Mouse (Mus musculus) macrophage (primary cell): ENCODE measurements around the gene 4833420G17Rik. TPM values are rescaled to one million over a fixed set of nuclear protein-coding genes. Genes with fewer than 3 reads are reported as not detected.

Source experiments
- H3K27ac ChIP-seq: fragments of 350-480 bp; formaldehyde crosslinking; 2 replicates; pipeline ENCODE4 v1.9.0; 2021
- H3K36me3 ChIP-seq: fragments of 350-480 bp; formaldehyde crosslinking; 2 replicates; pipeline ENCODE4 v1.9.0; 2021; ENCODE audit errors: inconsistent target
- H3K4me3 ChIP-seq: fragments of 350-480 bp; formaldehyde crosslinking; 2 replicates; pipeline ENCODE4 v1.9.0; 2021; ENCODE audit errors: inconsistent target
- H3K79me2 ChIP-seq: fragments of 350-480 bp; formaldehyde crosslinking; 2 replicates; pipeline ENCODE4 v1.9.0; 2021; ENCODE audit errors: inconsistent target
- WGBS: methylation state at CpG from one replicate; pipeline ENCODE4 v1.1.7; 2026; ENCODE audit warnings: inconsistent platforms; ENCODE audit not compliant: missing documents; 5-methylcytosine and 5-hydroxymethylcytosine counted together
- polyA plus RNA-seq: library from polyadenylated mRNA; stranded (reverse); fragments of 250-400 nt; gene quantifications from 3 replicates; pipeline ENCODE4 v1.2.4, GENCODE M21; 2018; ENCODE audit warnings: inconsistent platforms
- total RNA-seq, 78 experiments: library from RNA; depleted of rRNA; stranded (reverse); fragments of 250-400 nt; gene quantifications; 1 replicate in 9 of 78; 2 replicates in 24 of 78; 3 replicates in 43 of 78; 4 replicates in 2 of 78; pipeline ENCODE4 v1.2.4; 2018; ENCODE audit warnings: inconsistent platforms in 56 of 78

4833420G17Rik gene
- 100 to 1,000 TPM in 18 of 26 experiments, 10 to 100 TPM in 8; 67.5 to 229 (median 132) TPM for total RNA-seq (2018; cell fraction: chromatin; rRNA removed)
- total RNA-seq (2018; cell fraction: cytosol; rRNA removed), result 10 to 100 TPM in 22 of 26 experiments, 1 to 10 TPM in 4; 5.3 to 28.5 (median 15.8) TPM
- 100 to 1,000 TPM in 11 of 26 experiments, 10 to 100 TPM in 15; 42.5 to 217 (median 84.1) TPM for total RNA-seq (2018; cell fraction: nucleus; rRNA removed)
- 12.3 to 28.1 TPM (median 17.4 TPM) in 3 replicates for polyA plus RNA-seq

DNA sequence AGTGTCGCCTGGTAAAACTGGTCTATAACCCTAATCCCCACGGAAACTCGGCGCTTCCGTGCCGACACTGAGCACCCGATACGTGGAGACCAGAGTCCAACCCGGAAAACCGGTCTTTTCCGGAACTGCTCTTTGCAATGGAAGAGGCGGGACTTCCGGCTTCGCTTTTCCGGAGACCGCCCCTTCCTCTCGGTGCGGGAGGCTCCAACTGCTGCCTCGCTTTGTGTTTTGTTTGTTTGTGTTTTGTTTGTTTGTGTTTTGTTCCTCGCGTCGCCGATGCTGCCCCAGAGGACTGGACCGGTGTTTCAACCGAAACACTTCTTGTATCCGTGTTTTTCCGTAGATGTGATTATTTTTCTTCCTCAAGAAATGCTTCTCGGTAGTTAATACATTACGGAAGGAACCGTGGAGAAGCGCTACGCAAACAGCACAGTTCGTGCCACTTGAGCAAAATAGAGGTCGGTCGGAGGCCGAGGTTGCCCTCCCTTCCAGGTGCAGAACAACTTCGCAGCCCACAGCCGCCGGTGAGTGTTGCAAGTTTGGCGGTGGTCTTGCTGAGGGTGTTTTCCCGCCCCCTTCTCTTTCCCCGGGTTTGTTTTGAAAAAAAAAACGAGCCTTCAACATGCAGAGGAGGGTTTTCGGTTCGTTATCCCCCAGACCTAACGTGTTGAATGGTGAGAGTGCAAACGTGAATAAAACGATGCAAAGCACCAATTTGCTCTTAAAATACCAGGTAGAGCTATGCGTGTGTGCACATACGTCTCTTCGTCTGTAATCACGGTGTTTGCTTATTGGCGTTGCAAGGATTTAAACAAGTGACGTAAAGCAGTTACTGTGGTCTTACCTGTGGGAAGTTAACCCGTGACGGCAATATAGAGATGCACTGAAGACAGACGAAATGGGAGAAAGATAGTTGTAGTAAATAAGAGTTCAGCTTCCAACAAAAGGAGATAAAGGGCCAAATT, at the start of gene 4833420G17Rik:
4833420G17Rik (plus strand) TSS at position 173 of the 965 bp plus-strand sequence.
- Histone ChIP-seq H3K79me2 (peaks cover 50% of the 10 kb centered on the region), H3K36me3 (peaks cover 15% of the 10 kb centered on the region), H3K27ac (peak within 1 kb of the TSS; percentile 68), H3K4me3 (peak within 1 kb of the TSS; percentile 94)
- 1% methylated on average over 55 of the region's 57 CpGs for WGBS

DNA sequence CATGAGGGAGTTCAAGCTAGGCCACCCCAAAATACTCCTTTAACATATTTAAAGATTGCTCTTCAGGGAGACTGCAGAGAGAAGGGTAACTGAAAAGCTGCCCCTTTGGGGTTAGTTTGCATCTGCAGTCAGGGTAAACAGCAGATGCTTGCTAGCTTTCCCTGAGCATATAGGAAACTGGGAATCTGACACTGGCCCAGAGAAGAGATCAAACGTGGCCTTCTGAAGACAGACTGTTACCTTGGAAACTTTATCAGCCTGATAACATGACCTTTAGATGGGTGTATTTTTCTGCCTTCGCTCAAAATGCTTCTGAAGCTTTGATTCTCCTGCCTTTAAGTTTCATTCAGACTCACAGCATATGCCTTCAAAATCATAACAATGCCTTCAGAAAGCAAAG, 49.5 kb upstream of the 4833420G17Rik start:
- Histone ChIP-seq H3K79me2 (peaks cover 2% of the 10 kb centered on the region; the same call in 1 of the 2 replicates), H3K27ac (no peak overlapping the region), H3K36me3 (no peaks in the 10 kb centered on the region), H3K4me3 (no peak overlapping the region)
- 91% methylated on average over 2 of the region's 2 CpGs for WGBS

DNA sequence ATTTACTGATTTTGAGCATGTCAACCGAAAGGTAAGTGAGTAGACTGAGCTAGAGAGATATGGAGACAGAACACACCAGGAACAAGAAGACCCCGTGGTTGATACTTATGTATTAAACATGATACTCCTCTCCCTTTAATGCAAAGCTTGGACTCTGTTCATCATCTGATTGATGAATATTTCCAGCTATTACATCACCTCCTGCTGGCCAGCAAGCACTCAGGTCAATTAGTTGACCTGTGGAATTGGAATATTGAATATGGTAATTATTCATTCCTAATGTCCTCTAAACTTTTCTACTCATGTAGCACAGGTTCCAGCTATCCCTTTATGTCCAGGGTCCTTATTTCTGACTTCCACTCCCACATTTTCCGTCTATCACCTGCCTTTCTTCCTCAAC, 44.1 kb upstream of the 4833420G17Rik start:
- Histone ChIP-seq H3K36me3 (no peaks in the 10 kb centered on the region), H3K79me2 (no peaks in the 10 kb centered on the region), H3K4me3 (no peak overlapping the region), H3K27ac (no peak overlapping the region)
- WGBS, result 87% methylated on average over 3 of the region's 3 CpGs

DNA sequence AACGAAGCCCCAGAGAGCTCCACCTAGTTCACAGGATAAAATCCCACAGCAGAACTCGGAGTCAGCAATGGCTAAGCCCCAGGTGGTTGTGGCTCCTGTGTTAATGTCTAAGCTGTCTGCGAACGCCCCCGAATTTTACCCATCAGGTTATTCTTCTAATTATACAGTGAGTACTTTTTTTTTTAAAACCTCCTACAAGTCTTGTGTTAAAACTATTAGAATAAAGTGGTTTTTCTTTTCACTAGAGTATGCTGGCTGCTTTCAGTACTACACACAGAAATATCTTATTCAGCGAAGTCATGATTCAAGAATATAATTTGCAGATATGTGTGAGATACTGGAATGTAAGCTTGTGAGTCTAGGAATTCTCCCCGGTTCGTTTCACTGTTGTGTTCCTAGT, 32.4 kb upstream of the 4833420G17Rik start:
- Histone ChIP-seq H3K79me2 (peaks cover 58% of the 10 kb centered on the region), H3K36me3 (no peaks in the 10 kb centered on the region), H3K27ac (peak overlapping the region; percentile 17; the same call in 1 of the 2 replicates), H3K4me3 (peak overlapping the region; percentile 46)
- 35% methylated on average over 8 of the region's 8 CpGs for WGBS

DNA sequence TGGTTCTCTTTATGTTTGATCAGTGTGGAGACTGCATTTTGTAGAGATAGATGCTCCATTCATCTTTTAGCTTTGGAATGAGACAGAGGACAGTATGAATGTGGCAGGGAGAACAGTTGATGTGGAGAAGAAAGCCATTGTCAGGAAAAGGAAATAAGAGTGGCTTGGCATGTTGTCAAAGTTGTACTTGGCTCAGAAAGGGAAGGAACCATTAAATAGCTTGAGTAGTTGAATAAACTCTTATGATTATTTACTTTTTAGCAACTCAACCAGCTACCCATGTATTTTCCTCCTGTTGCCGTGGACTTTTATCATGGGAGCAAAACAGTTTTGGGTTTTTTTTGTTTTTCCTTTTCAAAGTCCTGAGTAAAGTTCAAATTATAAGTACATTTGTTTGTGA, 30.5 kb upstream of the 4833420G17Rik start:
- Histone ChIP-seq H3K27ac (no peak overlapping the region), H3K36me3 (no peaks in the 10 kb centered on the region), H3K79me2 (peaks cover 77% of the 10 kb centered on the region), H3K4me3 (no peak overlapping the region)
- 13% methylated on average over 1 of the region's 1 CpGs for WGBS

DNA sequence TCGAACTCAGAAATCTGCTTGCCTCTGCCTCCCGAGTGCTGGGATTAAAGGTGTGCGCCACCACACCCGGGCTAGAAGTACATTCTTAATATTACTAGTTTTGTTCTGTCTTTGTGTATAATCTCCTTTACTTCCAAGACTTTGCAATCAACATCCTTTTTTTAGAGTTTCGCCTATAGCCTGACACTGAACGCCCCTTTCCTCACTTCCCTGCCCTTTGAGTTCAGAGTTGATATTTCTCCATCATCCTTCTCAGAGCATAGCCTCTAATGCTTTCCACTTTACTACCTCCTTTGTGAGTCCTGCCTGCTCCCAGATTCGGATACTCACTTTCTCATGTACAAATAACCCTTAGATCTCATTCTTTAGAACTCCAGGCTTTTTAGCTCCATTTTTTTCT, 28.2 kb upstream of the 4833420G17Rik start:
- no peak overlapping the region for H3K27ac ChIP-seq
- WGBS, result 73% methylated on average over 6 of the region's 7 CpGs
- peaks cover 10% of the 10 kb centered on the region for H3K36me3 ChIP-seq
- H3K4me3 ChIP-seq, result no peak overlapping the region
- H3K79me2 ChIP-seq, result peaks cover 93% of the 10 kb centered on the region

DNA sequence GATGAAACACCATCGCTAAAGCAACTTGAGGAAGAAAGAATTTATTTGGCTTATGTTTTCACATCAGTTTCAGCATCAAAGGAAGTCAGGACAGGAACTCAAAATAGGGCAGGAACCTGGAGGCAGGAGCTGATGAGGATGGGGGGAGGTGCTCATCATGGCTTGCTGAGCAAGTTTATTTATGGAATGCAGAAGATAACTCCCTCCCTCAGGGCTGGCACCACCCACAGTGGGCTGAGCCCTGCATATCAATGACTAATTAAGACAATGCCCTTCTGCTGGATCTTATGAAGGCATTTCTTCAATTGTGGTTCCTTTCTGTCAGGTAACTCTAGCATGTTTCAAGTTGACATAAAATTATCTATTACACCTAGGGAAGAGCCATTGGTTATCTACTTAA, 20.3 kb upstream of the 4833420G17Rik start:
- peaks cover 41% of the 10 kb centered on the region for H3K36me3 ChIP-seq
- WGBS, result 64% methylated on average over 1 of the region's 1 CpGs
- no peak overlapping the region for H3K27ac ChIP-seq
- H3K4me3 ChIP-seq, result no peak overlapping the region
- H3K79me2 ChIP-seq, result peaks cover 25% of the 10 kb centered on the region

DNA sequence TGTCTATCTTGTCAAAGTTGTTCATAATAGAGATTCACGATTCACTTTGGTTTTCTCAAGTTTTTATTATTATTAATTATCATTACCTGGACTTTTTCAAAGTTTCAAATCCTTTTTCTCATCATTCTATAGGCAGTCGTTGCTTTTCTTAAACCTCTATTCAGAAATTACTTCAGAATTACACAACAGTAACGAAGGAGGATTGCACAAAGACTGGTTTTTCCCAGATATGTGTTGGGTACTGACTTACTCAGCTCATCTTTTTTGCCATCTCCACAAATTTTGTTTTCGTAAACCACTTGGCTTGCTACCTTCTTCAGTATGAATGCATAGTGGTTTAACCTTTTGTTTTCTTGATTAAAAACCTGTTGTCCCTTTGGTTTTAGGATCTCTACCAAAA, 9.0 kb upstream of the 4833420G17Rik start:
- H3K36me3 ChIP-seq, result peaks cover 51% of the 10 kb centered on the region
- no peaks in the 10 kb centered on the region for H3K79me2 ChIP-seq
- H3K27ac ChIP-seq, result no peak overlapping the region
- 57% methylated on average over 4 of the region's 4 CpGs for WGBS
- no peak overlapping the region for H3K4me3 ChIP-seq

DNA sequence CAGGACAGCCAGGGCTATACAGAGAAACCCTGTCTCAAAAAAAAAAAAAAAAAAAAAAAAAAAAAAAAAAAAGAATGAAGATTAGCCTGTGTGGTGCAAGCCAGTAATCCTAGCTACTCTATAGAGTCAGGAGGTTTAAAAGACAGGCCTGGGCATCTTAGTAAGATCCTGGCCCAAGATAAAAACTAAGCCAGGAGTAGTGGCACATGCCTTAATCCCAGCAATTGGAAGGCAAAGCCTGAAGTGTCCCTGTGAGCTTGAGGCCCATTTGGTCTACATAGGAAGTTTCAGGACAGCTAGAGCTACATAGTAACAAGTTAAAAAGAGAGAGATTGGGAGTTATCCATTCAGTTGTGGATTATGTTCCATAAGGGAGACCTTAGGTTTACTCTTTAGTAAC, 7.5 kb upstream of the 4833420G17Rik start:
- no peak overlapping the region for H3K27ac ChIP-seq
- no peaks in the 10 kb centered on the region for H3K79me2 ChIP-seq
- H3K36me3 ChIP-seq, result peaks cover 36% of the 10 kb centered on the region
- H3K4me3 ChIP-seq, result no peak overlapping the region

DNA sequence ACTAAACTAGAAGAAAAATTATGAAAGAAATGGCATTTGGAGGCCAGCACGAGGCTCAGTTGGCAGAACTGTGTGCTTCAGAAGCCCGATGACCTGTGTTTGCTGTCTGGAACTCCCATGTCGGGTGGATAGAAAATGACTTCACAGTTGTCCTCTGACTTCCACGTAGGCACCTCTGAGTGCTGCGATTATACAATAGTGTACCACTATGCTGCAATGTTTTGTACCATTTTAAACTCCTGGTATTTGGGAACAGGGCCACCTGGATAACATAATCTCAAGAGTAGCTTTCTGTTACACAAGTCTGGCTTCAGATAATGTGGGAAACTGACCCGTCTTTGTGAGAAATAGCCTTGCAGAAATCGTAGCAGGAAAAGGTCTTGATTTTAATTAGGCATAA, 6.2 kb upstream of the 4833420G17Rik start:
- WGBS, result 93% methylated on average over 7 of the region's 7 CpGs
- Histone ChIP-seq H3K4me3 (no peak overlapping the region), H3K36me3 (peaks cover 24% of the 10 kb centered on the region), H3K79me2 (no peaks in the 10 kb centered on the region), H3K27ac (no peak overlapping the region)

DNA sequence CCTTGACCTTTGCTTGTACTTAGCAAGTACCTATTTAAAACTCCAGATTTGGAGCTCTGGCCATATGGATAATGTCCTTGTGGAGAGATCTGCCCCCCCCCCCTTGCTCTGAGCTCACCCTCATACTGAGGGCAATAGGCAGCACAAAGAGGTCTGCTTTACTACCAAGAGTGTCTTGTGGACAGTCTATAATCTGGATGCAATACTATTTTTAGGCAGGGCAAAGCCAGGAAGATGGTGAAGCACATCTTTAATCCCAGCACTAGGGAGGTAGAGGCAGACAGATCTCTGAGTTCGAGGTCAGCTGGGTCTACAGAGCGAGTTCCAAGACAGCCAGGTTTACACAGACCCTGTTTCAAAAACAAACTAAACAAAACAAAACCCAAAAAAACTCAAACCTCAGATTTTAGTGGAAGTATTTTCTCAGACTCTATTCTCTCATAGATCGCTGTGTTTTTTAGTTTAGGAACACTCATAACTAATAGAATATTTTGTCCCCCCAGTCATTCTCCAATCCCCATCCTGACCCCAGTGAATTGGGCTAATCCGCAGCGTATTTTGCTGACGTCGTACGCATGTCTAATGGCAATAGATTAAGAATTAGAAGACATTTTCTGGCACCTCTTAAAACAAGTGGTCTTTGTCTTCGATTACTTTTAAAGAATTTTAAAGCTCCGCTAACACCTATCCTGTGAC, 520 bp upstream of the 4833420G17Rik start:
- H3K27ac ChIP-seq, result peak overlapping the region; percentile 68
- peaks cover 42% of the 10 kb centered on the region for H3K79me2 ChIP-seq
- peak overlapping the region; percentile 94 for H3K4me3 ChIP-seq
- H3K36me3 ChIP-seq, result peaks cover 10% of the 10 kb centered on the region
- 6% methylated on average over 10 of the region's 10 CpGs for WGBS

DNA sequence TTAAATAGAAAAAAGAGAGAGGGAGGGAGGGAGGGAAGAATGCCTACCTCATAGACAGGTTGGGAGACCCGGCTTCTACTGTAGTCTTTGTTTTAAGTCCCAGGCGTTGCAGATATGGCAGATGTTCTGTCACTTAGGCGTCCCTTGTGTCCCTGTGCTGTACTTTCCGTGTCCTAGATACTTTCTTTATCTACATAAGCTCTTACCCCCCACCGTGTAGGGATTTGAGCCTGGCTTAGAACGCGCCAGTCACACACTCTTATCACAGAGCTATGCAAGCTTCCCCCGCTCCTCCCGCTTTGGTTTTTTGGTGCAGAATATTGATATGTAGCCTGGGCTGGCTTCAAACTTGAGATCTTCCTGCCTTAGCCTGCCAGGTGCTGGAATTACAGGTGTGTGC, 14.1 kb downstream of the 4833420G17Rik start:
- Histone ChIP-seq H3K36me3 (peaks cover 86% of the 10 kb centered on the region), H3K27ac (no peak overlapping the region), H3K79me2 (no peaks in the 10 kb centered on the region), H3K4me3 (no peak overlapping the region)
- 98% methylated on average over 7 of the region's 9 CpGs for WGBS

DNA sequence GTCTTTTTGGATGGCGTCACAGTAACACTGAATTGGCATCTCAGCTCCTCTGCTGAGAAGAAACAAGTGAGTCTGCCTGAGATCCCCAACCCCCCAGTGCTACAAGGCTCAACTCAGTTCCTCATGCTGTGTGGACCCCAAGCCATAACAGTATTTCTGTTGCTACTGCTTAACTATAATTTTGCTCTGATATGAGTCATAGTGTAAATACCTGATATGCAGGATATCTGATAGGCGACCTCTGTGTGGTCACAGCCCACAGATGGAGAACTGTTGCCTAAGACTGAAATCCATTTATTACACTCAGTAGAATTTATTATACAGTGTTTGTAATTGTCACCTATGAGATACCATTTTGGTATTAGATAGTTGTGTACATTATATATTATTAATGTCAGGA, 15.2 kb downstream of the 4833420G17Rik start:
- Histone ChIP-seq H3K36me3 (peaks cover 86% of the 10 kb centered on the region), H3K27ac (no peak overlapping the region), H3K79me2 (no peaks in the 10 kb centered on the region), H3K4me3 (no peak overlapping the region)
- 94% methylated on average over 2 of the region's 2 CpGs for WGBS

DNA sequence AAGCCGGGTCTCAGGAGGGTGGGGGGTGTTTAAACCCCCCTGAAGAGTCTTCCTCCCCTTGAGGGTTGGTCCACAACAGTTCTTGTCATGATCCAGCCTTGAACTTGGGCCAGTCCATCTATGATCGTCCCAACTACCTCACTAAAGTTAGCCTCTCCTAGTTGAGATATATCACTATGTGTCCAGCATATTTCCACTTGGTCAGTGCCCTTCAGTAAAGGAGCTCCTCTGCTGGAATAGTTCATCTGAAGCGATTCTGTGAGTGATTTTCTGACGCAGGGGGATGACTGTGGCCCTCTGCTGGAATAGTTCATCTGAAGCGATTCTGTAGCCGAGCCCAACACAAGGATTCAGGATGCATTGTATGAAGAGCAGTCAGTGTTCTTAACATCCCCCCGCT, 24.8 kb downstream of the 4833420G17Rik start:
- peak overlapping the region; percentile 31; the same call in 1 of the 2 replicates for H3K4me3 ChIP-seq
- H3K27ac ChIP-seq, result no peak overlapping the region
- H3K79me2 ChIP-seq, result no peaks in the 10 kb centered on the region
- 36% methylated on average over 6 of the region's 7 CpGs for WGBS
- H3K36me3 ChIP-seq, result peaks cover 29% of the 10 kb centered on the region; the same call in 1 of the 2 replicates
